Mouse (Mus musculus) cerebellum, postnatal 4 days (tissue): Measurements from ENCODE around the gene Mms22l.
"Not testable (repeated sequence)": the region's sequence is repeated elsewhere in the genome, so short reads cannot be mapped to it uniquely, and the experiment has no call there.

ENCODE experiments used
- DNase-seq, 2 experiments: peaks; one replicate each; pipeline ENCODE4 v3.0.0; 2022; ENCODE audit warnings: low spot score in 2 of 2, mixed read lengths in 1 of 2

Gene Mms22l

DNA sequence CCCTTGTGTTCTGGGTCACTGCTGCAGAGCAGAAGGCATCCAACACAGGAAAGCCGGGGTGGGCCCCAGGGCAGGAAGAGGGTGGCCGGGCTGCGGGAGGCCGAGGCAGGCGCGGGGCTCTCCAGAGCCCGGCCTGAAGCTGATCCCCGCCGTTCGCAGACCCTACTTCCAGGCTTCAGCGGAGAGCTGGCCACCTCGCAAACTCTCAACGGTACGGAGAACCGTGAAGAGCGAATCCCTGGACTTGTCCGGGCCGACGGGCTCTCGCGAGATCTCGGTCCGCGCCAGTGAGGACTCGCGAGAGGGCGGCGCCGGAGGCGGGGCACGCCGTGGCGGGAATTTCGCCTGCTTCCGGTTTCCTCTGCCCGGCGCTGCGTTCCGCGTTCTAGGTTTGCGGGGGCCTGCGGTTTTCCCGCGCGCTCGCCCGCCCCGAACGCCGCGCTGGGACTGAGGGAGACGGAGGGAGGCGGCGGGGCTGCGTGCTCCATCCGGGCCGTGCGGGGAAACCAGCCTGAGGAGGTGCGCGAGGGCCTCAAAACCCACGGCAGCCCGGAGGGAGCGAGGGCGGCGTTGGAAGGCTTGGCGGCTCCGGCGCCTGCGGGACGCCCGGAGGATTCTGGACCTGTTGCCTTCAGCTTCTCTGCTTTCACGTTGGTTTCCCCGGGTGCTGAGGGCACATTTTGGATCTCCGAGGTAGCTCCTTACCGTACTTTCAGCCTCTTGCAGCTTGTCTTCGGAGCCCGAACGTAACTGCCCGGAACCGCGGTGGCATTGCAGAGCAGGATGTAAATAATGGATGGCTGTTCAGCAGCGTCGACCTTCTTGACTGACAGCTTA lies at the start of gene Mms22l:
Gene Mms22l, plus strand, starts transcription at position 336 of the 837 bp plus-strand sequence.
- peak; percentile 79 to 95 for DNase-seq

DNA sequence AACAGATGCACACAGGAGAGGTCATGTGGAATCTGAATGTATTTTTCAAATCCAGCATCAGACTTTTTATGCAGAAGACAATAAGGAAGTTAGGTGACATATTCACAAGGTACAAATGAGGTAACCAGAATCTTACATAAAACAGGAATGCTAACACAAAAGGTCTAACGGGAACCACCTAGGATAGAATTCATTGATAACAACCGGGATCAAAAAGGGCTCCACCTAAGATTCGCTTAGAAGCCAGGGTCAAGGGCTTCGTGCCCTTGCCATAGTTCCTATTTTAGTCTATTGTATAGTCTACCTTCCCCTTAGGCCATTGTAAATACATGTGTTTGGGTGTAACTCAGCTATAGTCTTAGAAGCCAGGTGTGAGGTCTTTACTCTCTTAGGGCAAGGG lies 12.2 kb upstream of the Mms22l start:
- not testable (repeated sequence) for DNase-seq

DNA sequence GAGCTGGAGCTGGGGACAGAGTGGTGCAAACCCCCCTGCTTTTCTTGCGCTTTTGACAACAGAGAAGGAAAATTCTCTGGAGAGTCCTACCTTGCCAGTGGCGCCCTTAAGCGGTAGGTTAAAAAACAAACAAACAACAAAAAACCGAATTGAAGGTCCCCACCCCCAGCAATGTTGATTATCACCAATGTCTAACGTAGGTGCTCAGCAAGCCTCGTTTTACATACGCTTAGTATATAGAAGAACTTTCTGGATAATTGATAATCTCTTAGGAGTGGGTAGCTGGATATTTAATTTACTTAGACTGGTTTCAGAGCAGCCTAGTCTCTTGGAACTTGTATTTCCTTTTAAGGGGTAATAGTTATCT lies 685 bp downstream of the Mms22l start:
- no peak for DNase-seq

DNA sequence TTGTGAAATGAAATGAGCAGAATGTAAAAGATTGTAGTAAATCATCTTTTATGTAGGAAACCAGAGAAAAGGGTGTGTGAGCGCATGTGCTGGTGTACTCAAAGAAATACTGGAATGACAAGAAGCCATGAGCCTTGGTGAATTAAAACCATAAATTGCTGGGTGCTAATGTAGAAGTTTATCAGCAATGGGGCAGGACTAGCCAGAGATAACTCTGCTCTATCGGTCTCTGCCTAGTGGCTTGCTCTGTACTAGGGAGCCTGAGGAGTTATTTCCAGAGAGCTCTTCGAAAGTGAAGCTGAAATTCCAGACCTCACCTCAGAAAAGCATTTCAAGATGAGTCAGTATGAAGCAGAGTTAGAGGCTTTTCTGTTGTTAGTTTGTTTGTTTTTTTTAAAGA lies 12.9 kb downstream of the Mms22l start:
- DNase-seq = no peak

DNA sequence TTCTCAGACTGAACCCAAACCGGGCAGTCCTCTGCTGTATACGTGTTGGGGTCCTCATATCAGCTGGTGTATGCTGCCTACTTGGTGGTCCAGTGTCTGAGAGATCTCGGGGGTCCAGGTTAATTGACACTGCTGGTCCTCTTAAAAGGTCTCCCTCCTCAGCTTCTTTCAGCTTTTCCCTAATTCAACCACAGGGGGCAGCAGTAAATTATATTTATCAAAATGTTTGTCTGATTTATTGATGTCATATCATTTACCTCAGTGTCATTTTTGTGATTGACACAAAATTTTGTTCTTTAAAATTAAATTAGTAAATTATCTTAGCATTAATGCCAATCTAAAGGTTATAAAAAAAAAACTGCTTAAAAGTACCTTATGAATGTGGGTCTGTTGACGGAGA lies 40.7 kb downstream of the Mms22l start:
- no peak for DNase-seq

DNA sequence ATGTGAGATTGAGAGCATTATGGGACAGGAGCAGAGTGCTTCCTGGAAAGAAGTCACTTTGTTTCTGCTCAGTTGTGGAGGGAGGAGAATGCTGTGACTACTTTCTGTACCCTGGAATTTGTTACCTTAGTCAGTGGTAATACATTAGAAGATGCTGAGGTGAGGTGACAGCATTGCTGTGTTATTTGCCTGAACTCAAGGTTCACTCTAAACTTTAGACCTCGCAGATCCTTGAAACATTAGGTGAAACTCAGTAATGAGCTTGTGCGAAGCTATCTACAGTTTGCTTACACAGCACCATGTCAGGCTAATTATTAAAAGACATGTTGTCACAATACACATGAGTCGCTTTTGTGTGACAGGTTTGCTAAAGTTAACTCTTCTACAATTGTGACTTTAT lies 47.2 kb downstream of the Mms22l start:
- DNase-seq = no peak

DNA sequence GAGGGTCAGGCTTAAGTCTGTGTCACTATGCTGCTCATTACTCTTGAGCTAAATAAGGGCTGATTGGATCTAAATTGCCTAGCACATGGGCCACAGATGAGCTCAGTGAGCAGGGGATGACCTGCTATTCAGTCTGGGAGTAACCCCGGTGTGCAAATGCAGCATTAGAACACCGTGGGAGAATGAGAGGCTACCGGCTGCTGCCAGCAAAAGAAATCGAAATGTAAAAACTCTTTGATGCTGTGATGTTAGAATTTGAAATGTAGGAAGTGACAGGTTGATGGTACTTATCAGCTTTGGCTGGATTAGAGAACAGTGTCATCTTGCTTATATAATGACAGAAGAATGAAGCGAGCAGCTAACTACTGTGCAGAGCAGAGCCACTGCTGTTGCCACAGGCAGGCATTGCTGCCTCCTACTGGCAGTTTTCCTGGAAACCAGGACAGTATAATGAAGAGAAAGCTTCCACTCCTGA lies 48.5 kb downstream of the Mms22l start:
- DNase-seq = peak in 1 of 2 experiments; percentile 40

DNA sequence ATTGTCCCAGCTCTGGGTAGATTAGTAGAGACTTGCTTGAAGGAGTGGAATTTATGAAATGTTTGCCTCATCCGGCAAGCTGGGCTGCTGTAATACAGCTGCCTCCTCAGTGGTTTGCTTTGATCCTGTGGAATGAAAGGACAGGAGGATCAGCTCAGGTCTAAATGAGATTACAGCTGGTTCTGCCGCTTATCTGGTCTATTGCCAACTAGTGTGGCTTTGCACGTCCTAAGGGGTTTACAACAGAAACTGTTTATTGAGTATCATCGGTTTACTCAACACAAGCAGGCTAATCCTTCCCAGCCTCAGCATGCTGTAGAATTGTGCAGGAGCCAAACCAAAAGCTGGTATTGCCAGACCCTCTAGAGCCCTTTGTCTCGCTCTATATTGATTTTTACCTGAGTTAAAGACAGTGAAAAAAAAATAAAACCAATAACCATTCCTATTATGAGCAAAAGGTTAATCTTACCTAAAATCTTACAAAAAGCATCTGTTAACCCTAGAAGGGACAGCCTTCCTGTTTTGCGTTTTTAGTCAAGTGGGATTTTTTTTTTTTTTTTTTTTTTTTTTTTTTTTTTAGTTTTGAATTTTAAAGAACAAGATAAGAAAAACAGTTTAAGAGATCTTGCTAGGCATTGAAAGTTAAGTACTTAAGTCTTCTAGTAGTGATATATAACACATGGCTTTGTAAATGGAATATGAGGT lies 60.0 kb downstream of the Mms22l start:
- DNase-seq = no peak

DNA sequence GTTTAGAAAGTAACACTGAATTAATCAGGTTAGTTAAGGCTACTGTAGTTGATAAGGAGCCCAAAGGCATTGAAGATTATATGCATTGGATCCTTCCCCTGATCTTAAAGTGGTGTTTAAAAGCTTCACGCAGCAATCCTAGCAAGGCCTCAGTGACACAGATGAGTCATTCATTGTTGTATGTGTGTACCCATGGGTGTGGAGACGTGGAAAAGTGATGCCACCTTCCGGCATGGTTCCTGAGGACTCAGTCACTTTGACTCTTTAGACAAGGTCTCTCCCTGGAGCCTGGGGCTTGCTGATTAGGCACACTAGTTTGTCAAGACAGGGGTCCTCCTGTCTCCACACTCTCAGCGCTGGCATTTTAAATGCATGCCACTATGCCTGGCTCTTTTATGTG lies 60.9 kb downstream of the Mms22l start:
- no peak for DNase-seq

DNA sequence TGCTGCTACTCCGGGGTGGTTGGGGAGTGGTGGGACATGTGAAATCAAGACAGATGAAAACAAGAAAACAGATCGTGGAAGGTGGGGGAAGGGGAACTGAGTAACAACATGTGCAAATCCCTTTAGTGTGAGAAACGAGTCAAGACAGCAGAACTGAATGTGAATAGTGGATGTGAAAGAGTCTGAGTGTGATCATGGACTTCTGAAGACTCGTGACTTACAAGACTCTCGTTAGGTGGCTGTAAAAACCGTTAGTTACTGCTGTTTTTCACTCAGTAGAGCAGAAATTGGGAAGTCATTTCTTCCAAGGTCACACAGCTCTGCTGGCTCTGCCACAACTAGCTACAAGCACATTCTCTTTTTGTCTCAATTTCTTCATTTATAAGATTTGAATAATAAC lies 71.8 kb downstream of the Mms22l start:
- DNase-seq = no peak

DNA sequence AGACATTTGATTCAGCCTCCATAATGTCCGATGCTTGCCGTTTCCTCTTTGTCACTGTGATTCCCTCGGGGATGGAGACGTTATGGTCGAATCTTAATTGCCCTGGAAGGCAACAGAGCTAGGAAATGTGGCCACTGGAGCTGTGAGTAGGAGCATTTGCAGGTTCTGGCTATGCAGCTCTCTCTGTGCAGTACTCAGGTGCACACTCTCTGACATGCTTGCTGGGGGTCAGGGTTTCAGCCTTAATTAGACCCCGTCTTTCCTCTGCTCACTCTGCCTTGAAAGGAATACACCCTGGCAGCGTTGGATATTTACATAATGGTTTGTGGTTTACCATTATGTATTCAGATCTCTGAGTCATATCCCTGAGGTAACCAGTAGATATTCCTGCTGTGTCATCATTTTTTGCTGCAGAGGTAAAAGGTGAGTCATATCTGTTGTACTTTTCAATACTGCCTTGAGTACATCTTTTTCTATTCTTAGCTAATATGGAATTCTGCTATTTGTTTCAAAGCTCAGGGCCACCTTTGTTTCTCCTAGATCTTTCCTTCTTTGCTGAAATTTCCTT lies 72.8 kb downstream of the Mms22l start:
- no peak for DNase-seq

DNA sequence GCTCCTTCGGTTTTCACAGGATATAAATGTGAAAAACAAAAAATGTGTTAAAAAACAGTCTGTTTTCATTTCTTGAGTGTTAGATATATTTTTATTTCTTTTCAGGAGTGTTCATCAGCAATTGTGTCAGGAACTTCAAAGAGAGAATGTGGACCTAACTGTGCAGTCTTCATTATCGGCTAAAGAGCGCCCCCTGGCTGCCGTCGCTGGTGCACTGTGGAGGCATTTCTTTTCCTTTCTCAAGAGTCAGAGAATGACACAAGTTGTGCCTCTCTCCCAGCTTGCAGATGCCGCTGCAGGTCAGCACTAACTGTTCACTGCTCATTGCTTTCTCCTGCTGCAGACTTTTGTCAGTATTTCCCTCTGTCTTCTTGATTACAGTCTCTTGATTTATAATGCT lies 78.0 kb downstream of the Mms22l start:
- DNase-seq = peak; percentile 85 to 87

DNA sequence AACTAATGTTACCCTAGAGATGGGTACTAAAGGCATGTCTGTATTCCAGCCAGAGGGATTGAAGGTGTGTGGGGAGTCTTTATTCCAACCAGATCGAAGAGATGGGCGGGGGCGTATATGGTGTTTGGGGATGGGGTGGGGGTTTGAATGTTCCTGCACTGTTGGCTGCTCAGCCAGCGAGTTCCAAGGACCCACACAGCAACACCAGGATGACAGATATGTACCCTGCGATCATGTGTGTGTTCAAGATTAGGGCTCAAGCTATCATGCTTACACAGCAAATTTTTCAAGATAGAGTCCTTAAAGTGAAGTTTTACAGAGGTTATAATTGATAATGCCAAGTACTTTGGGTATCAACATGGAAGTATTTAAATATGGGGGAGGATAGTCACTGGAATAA lies 81.3 kb downstream of the Mms22l start:
- DNase-seq = no peak

DNA sequence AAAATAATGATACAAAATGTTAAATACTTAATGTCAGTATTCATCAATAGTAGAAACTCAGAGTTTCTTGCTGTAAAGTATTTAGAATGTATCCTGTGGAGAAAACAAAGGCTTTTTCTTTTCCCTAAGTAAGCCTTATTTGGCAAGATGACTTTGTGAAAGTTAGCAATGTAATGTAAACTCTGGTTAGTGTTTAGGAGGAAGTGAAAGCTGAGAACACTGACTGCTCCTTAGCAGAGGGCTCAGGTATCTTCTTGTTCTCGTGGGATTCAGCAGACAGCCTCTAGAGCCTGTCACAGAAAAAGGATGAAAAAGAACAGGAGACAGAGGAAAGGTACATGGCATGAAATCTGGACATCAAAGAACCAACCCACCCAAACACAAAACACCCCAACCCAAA lies 86.0 kb downstream of the Mms22l start:
- DNase-seq = no peak

DNA sequence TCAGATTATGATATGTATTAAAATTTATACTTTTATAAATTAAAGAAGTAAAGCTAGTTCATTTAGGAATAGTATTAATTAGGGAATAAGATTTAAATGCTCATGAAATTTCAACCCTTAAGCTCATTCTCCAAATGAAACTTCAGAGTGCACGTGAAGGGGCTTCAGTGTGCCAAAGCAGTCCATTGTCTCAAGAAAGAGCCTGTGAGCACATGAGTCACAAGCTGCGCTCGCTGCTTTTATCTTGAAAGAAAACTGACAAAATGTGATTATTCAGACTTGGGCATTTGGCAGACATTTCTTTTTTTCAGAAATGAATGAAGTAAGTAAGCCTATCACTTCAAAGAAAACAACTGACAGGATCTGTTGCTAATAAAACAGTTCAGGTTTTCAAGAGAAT lies 87.7 kb downstream of the Mms22l start:
- DNase-seq = no peak

DNA sequence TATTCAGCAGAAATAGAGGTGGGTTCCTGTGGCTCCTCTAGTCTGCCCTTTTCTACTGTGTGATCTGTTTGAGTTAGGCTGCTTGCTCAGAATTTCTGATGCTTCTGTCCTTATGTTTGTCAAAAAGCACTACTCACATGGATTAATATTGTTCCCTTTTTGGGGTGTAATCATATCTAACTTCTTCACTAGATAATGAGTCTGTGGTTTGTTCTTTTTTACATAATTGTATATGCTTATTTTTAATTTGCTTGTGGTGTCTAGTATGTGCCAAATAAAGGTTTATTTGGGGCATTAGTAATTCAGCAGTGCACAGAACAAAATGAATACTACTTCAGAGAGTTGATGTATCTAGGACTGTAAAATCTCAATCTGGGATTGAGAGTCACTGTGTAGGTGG lies 98.6 kb downstream of the Mms22l start:
- no peak for DNase-seq

DNA sequence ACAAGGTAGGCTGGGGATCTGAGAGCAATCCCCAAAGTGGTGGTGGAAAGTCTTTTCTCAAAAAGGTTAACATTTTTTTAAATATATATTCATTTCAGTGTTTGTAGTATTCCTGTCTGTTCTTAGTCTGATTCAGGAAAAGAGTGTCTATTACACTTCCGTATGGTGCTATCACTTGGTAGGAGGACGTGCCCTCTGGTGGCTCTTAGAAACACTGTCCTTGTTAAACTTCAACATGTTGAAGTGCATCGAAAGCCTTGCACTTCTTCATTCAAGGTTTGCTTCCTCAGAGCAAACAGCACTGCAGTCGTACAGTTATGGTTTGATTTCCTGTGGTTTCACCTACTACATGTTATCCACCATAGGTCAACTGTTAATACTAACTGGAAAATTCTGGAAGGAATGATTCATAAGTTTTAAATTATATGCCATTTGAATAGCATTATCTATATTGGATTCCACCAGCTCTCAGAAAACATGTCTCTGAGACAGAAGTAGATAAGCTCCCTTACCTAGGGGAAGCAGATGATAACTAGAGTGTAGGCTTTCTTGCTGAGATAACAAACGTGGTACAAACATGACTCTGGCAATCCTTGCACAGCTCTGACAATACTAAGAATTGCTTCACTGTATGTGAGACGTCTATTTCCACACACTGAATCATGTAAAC lies 100.8 kb downstream of the Mms22l start:
- no peak for DNase-seq

DNA sequence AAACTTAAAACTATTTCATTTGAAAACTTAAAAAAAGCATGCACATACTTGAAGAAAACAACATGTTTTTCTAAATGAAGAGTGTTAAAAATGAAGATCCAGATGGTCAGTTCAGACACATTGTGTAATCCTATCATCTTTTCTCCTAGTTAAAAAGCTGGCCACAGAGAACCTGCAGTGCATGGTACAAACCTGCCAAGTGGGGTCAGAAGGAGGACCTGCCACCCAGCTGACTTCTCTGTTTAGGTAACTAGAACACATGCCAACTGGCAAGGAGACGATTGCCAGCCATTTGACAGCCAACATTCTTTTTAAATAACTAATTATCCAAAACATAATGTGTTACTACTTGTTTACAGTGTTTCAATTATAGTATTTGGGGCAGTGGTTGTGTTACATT lies 102.4 kb downstream of the Mms22l start:
- DNase-seq = no peak

DNA sequence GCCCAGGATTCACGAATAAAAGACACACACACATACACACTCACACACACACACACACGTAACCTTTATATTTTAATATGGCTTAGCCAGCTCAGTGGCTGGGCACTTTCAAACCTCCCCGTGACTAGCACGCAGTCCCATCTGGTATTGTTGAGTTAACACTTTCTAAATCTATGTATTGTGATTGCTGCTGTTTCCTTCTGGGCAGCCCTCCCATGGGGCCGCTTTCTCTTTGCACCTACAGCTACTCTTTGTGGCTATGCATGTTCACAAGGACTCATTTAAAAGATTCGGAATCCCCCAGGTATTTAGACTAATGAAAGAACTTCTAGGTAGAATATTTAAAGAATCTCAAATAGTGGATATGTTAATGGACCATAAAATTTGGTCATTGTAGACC lies 105.5 kb downstream of the Mms22l start:
- no peak for DNase-seq

DNA sequence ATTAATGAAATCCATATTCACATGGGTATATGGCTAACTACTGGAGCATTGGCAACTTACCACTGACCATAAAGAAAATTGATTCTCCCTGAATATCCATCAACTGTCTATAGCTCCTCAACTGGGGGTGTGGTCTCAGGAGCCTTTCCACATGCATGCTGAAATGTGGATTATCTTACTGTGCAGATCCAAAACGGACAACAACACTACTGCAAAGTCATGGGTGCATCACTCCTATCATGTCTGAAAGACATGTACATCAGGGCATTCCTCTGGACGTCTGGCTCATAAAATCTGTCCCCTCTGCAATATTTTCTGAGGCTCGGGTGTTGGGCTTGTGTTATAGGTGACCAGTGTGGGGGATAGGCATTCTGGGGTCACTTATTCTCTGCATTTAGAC lies 112.8 kb downstream of the Mms22l start:
- DNase-seq = no peak

DNA sequence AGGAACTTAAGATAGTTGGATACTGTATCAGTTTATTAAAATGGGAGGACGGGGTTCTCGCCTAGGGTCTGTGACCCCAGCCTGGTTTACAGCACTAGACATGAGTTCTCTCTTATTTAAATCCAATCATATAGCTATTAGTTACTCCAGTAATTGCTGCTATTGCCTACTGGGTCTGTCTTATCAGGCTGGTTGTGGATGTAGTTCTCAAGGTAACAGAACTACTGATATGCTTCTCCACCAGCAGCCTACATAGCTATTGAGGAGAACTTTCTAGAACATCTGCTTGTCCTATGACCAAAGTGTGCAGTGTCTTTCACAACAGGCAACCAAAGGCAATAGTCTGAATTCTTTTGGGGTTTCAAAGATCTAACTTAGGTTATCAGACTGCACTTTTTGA lies 113.3 kb downstream of the Mms22l start:
- no peak for DNase-seq

DNA sequence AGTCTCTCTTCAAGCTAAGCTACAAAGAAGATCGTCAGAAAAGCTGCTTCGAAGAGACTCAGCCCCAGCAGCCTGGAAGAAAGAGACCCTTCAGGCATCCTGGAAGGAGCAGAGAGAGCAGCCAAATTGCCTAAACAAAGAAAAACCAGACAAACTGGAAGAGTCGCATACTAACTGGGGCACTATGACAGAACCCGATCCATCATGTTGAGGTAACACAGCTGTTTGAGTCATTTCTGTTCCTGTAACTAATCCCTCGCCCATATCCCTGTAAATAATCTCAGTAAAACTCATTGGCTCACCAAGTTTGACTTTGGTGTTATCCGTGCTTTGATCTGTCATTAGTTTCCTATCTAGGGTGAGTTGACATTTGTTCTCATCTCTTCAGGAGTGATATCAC lies 123.8 kb downstream of the Mms22l start:
- DNase-seq = no peak
